Mouse (Mus musculus) hematopoietic stem cell, adult 5-6 weeks (primary cell): ENCODE data around the gene Dnajb6. TPM values are rescaled to one million over a fixed set of nuclear protein-coding genes. Genes with fewer than 3 reads are reported as not detected.
"Not testable (repeated sequence)": the region's sequence is repeated elsewhere in the genome, so short reads cannot be mapped to it uniquely, and the experiment has no call there.

Experiments
- ATAC-seq, 2 experiments: fragments of 125-278 bp in 1 of 2; replicated peaks in 1 of 2; 2 replicates each; pipeline ENCODE4 v1.8.0; 2016 to 2017; ENCODE audit warnings: inconsistent platforms in 2 of 2, mild to moderate bottlenecking in 2 of 2, moderate number of reproducible peaks in 2 of 2, low read depth in 1 of 2, moderate TSS enrichment in 1 of 2; ENCODE audit not compliant: low FRiP score in 2 of 2, poor library complexity in 2 of 2, severe bottlenecking in 2 of 2, insufficient read depth in 1 of 2, low TSS enrichment in 1 of 2
- total RNA-seq: library from RNA; stranded (forward); fragments of 172-1452, 232-1000 nt; gene quantifications from 2 replicates; pipeline ENCODE4 v1.2.3, GENCODE M21; 2017

The Dnajb6 gene
- total RNA-seq, 1 experiment from 2014 or later: 198 TPM

GRCm38 (mm10) chr5:29741093-29741492 is 5.6 kb downstream of the Dnajb6 start:
- ATAC-seq: no peak

- peak in 1 of 2 experiments; percentile 25; a peak in 1 of 4 replicates for ATAC-seq
Measured at GRCm38 (mm10) chr5:29747661-29748060, 12.2 kb downstream of the Dnajb6 start.

GRCm38 (mm10) chr5:29751306-29751705 is 15.8 kb downstream of the Dnajb6 start:
- no peak for ATAC-seq

GRCm38 (mm10) chr5:29752894-29753293 is 17.4 kb downstream of the Dnajb6 start:
- ATAC-seq: no peak

GRCm38 (mm10) chr5:29759318-29759717 is 23.8 kb downstream of the Dnajb6 start:
- no peak for ATAC-seq

GRCm38 (mm10) chr5:29770935-29771334 is 35.4 kb downstream of the Dnajb6 start:
- ATAC-seq: no peak

- peak; percentile 32 to 55; a peak in 1 of 4 replicates for ATAC-seq
Measured at GRCm38 (mm10) chr5:29772038-29772437, 36.5 kb downstream of the Dnajb6 start.

- 0 out of 4 replicates have a peak, but pooled peaks of 1 of the 2 experiments have one; percentile 58 for ATAC-seq
Measured at GRCm38 (mm10) chr5:29772651-29773330, 37.3 kb downstream of the Dnajb6 start.

GRCm38 (mm10) chr5:29773460-29774150 is 38.1 kb downstream of the Dnajb6 start:
- no peak for ATAC-seq

- ATAC-seq: no peak
Measured at GRCm38 (mm10) chr5:29775437-29775836, 39.9 kb downstream of the Dnajb6 start.

- no peak for ATAC-seq
Measured at GRCm38 (mm10) chr5:29778029-29778428, 42.5 kb downstream of the Dnajb6 start.

- not testable (repeated sequence) for ATAC-seq
Measured at GRCm38 (mm10) chr5:29779733-29780132, 44.2 kb downstream of the Dnajb6 start.

GRCm38 (mm10) chr5:29782261-29782660 is 46.8 kb downstream of the Dnajb6 start:
- ATAC-seq: no peak

GRCm38 (mm10) chr5:29784906-29785305 is 49.4 kb downstream of the Dnajb6 start:
- ATAC-seq: not testable (repeated sequence)

GRCm38 (mm10) chr5:29785953-29786352 is 50.5 kb downstream of the Dnajb6 start:
- ATAC-seq: peak; percentile 72 to 87

- peak; percentile 94 to 97 for ATAC-seq
Measured at GRCm38 (mm10) chr5:29794933-29795332, 59.4 kb downstream of the Dnajb6 start.

- ATAC-seq: no peak
Measured at GRCm38 (mm10) chr5:29808940-29809339, 73.5 kb downstream of the Dnajb6 start.

GRCm38 (mm10) chr5:29811377-29811921 is 76.0 kb downstream of the Dnajb6 start:
- not testable (repeated sequence) for ATAC-seq
